Mouse (Mus musculus) heart, adult 2 months (tissue): ENCODE results near the gene Prpf31. TPM values are rescaled to one million over a fixed set of nuclear protein-coding genes. Genes with fewer than 3 reads are reported as not detected.

Experiments used
- DNase-seq, 2 experiments: peaks; one replicate each; pipeline ENCODE4 v3.0.0; 2021
- H3K27ac ChIP-seq: fragments of 200-600 bp; 2 replicates; pipeline ENCODE4 v1.8.1; 2022
- H3K27me3 ChIP-seq: fragments of 200-500 bp; 2 replicates; pipeline ENCODE4 v1.6.1; 2012; ENCODE audit warnings: mild to moderate bottlenecking, low read length, inconsistent platforms, mixed read lengths; ENCODE audit not compliant: control insufficient read depth, insufficient read depth
- H3K36me3 ChIP-seq: fragments of 200-500 bp; 2 replicates; pipeline ENCODE4 v1.6.1; 2012; ENCODE audit warnings: low read length, inconsistent platforms; ENCODE audit not compliant: control insufficient read depth, insufficient read depth
- H3K4me1 ChIP-seq: fragments of 200-500 bp; 2 replicates; pipeline ENCODE4 v1.6.1; 2011; ENCODE audit warnings: low read length; ENCODE audit not compliant: control insufficient read depth, insufficient read depth
- H3K4me3 ChIP-seq: fragments of 200-600 bp; 2 replicates; pipeline ENCODE4 v1.8.1; 2022
- H3K79me2 ChIP-seq: fragments of 200-500 bp; replicated peaks from 2 replicates; pipeline ENCODE4 v1.6.1; 2012; ENCODE audit warnings: mild to moderate bottlenecking, inconsistent platforms, low read length, moderate library complexity, mixed read lengths; ENCODE audit not compliant: control insufficient read depth, insufficient read depth
- H3K9ac ChIP-seq: fragments of 200-500 bp; 2 replicates; pipeline ENCODE4 v1.6.1; 2012; ENCODE audit warnings: low read depth, mild to moderate bottlenecking, control low read depth, inconsistent platforms, low read length, mixed read lengths
- CTCF ChIP-seq: fragments of 200-600 bp; IDR thresholded peaks from 2 replicates; pipeline ENCODE4 v1.8.1; 2022; ENCODE audit warnings: antibody characterized with exemption, mild to moderate bottlenecking, moderate library complexity
- EP300 ChIP-seq: fragments of 200-500 bp; IDR thresholded peaks from 2 replicates; pipeline ENCODE4 v1.6.1; 2011; ENCODE audit warnings: low read depth, low read length, control low read depth; ENCODE audit not compliant: insufficient read depth
- POLR2A ChIP-seq: fragments of 200-500 bp; IDR thresholded peaks from 2 replicates; pipeline ENCODE4 v1.6.1; 2011; ENCODE audit warnings: mild to moderate bottlenecking, low read depth, low read length, control low read depth; ENCODE audit not compliant: insufficient read depth
- WGBS: fragments of 180-500 bp; shearing (Covaris S2); methylation state at CpG from one replicate; pipeline ENCODE4 v1.1.7; 2018; 5-methylcytosine and 5-hydroxymethylcytosine counted together
- intact Hi-C: fragments of 180-260 bp; cut with DNase I; formaldehyde crosslinking; loops from one replicate; pipeline ENCODE4 v1.15.1; 2025
- microRNA-seq, 2 experiments: library from miRNA; unstranded; fragments of <30 nt; microRNA quantifications; one replicate each; pipeline ENCODE4 v1.2.0; 2021
- polyA plus RNA-seq: library from polyadenylated mRNA; depleted of rRNA; stranded (reverse); fragments of >200 nt; gene quantifications from 2 replicates; pipeline ENCODE4 v1.2.3, GENCODE M21; 2012; rRNA removed
- total RNA-seq, 2 experiments: library from RNA; stranded (reverse); gene quantifications; 2 replicates each; pipeline ENCODE4 v1.2.3; 2021

Gene Prpf31
- total and polyA plus RNA-seq, 3 experiments = 21.5 to 24.4 (median 24.1) TPM

DNA sequence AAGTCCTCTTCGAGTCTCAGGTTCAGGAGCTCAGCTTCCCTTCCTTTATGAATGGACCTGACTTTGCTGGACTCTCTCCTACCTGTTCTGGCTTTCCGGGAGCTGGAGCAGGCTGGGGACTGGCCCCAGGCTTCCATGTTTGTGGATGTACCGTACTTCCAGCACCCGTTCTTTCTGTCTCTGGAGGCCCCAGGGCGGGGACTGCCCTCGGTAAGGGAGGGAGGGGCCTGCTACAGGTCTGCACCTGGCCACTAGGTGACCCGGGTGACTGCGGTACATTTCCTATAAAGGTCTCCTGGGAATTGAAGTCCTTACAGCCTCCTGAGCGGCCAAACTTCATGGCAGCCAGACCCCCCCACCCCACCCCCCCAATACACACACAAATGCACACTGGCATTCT, 47.6 kb downstream of the Prpf31 start, which contains the start of gene Tmc4:
Tmc4 (minus strand) TSS at position 212 of the 400 bp plus-strand sequence.
- Histone ChIP-seq H3K27me3 (no peaks in the 10 kb centered on the region), H3K36me3 (no peaks in the 10 kb centered on the region), H3K4me1 (no peaks in the 10 kb centered on the region), H3K9ac (no peak within 1 kb of the TSS), H3K79me2 (no peaks in the 10 kb centered on the region), H3K4me3 (no peak within 1 kb of the TSS), H3K27ac (no peak within 1 kb of the TSS)
- intact Hi-C loops = loop anchor here (5.0 kb wide), 1 partner anchor 70 kb away; no protein-coding TSS in a partner anchor
- DNase-seq = no peak
- 60% methylated on average over 9 of the region's 9 CpGs for WGBS
- TF ChIP-seq POLR2A (no peak), CTCF (no peak), EP300 (no peak)

DNA sequence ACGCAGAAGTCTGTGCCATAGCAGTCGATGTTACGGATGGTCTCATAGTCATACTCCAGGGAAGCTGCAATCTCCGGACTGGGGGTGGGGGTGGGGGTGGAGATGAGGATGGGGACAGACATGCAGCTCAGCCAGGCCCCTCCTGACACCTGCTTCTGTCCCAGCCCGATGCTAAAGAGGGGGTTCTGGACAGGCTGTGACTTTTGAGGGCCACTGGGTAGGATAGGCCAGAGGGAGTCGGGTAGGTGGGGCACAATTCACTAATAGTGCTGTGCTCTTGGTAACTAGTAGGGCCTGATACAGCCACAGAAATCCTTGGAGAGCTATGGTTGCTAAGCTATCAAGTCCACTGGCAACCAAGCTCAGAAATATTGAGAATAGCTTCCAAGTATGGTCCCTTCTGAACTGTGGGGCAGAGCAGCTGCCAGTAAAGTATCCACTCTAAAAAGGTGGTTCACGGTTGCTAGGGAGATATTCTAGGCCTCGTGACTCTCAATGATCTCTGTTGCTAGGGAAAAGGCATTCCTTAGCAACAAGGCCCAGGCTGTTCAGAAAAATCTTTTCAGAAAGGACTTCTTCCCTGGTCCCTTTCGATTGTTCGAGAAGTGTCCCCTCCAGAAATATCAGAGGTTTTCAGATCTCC, 54.2 kb downstream of the Prpf31 start:
- TF ChIP-seq POLR2A (no peak), CTCF (no peak), EP300 (no peak)
- H3K9ac ChIP-seq = no peak overlapping the region
- WGBS = 87% methylated on average over 10 of the region's 10 CpGs
- no peaks in the 10 kb centered on the region for H3K27me3 ChIP-seq
- H3K79me2 ChIP-seq = no peaks in the 10 kb centered on the region
- no peak for DNase-seq
- H3K27ac ChIP-seq = no peak overlapping the region
- intact Hi-C loops = no loop called here
- no peaks in the 10 kb centered on the region for H3K36me3 ChIP-seq
- no peak overlapping the region for H3K4me3 ChIP-seq
- no peaks in the 10 kb centered on the region for H3K4me1 ChIP-seq

DNA sequence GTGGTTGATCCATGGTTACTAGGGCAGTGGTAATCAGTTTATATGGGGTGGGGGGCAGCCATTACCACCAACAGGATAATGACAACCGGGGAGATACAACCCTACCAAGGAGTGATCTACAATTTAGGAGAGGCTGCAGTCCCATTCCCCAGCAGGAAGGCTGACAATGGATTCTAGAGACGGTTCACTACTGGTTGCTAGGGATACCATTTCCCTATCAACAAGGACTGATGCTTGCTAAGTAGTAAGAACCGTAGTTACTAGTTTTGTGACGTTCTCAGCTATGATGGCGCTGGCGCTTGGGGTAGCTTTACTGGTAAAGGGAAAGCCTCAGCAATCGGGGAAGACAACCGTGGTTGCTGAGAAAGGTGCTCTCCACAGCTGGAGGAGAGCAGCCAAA, 54.9 kb downstream of the Prpf31 start:
- WGBS = 88% methylated on average over 8 of the region's 8 CpGs
- no peak overlapping the region for H3K4me3 ChIP-seq
- no peak overlapping the region for H3K9ac ChIP-seq
- H3K4me1 ChIP-seq = no peaks in the 10 kb centered on the region
- H3K36me3 ChIP-seq = no peaks in the 10 kb centered on the region
- no peaks in the 10 kb centered on the region for H3K27me3 ChIP-seq
- H3K27ac ChIP-seq = no peak overlapping the region
- no peak for DNase-seq
- TF ChIP-seq POLR2A (no peak), EP300 (no peak), CTCF (no peak)
- no peaks in the 10 kb centered on the region for H3K79me2 ChIP-seq
- intact Hi-C loops = no loop called here

DNA sequence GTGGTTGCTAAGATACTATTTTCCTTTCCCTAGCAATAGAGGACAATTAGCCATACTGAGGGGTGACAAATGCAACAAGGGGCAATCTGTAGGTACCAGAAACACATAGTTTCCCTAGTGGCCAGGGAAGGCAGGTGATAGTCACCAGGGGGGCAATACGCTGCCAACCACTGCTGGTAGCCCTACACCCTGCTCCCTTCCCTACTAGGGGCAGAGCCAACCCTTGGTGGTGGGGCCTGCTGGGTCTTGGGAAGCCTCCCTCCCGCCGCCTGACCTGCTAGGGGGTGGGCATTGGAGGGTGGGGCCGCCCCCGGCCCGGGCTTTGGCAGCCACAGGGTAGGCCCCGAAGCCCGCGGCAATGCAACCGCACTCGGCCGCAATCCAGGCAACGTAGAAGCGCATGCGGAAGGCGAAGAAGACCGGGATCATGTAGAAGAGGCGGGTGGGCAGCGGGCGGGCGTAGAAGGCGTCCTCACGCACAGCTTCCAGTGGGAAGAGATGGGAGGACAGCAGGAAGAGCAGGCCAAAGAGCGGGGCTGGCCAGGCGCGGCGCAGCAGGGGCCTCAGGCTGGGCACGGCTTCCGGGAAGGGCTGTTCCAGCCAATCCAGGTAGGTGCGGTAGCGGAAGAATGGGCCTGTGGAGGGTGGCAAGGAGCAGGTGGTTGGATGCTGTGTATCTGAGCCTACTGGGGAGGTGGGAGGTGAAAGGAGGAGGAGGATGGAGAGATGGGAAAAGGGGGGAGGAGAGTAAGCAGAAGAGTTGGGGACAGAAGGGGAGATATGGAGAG, 55.8 kb downstream of the Prpf31 start:
- H3K27me3 ChIP-seq = no peaks in the 10 kb centered on the region
- no peak overlapping the region for H3K9ac ChIP-seq
- no peaks in the 10 kb centered on the region for H3K79me2 ChIP-seq
- DNase-seq = no peak
- H3K36me3 ChIP-seq = no peaks in the 10 kb centered on the region
- no peak for TF ChIP-seq POLR2A
- TF ChIP-seq CTCF = no peak
- no peak overlapping the region for H3K4me3 ChIP-seq
- WGBS = 90% methylated on average over 31 of the region's 31 CpGs
- H3K4me1 ChIP-seq = no peaks in the 10 kb centered on the region
- H3K27ac ChIP-seq = no peak overlapping the region
- intact Hi-C loops = no loop called here

DNA sequence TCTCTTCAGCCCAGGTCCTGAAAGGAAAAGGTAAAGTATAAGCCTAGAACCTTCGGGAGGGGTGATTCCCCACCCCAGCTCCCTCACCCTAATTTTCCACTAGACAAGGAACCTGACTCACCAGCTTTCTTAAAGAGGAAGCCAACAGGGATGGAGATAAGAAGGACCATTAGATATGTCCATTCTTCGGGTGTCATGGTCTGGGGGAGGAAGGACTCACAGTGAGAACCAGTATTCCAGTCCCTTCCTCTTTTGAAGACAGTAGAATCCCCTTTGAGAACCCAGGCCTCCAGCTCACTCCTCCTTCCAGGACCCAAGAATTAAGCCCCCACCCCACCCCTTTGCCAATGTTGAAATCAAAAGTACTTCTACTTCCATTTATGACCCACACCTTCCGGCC, 62.1 kb downstream of the Prpf31 start:
- Histone ChIP-seq H3K79me2 (no peaks in the 10 kb centered on the region), H3K9ac (peak overlapping the region; percentile 92; the same call in 1 of the 2 replicates), H3K27me3 (no peaks in the 10 kb centered on the region), H3K36me3 (no peaks in the 10 kb centered on the region; the same call in 1 of the 2 replicates), H3K27ac (peak overlapping the region; percentile 97), H3K4me1 (no peaks in the 10 kb centered on the region; the same call in 1 of the 2 replicates), H3K4me3 (peak overlapping the region; percentile 72)
- DNase-seq = no peak
- no peak for TF ChIP-seq POLR2A
- intact Hi-C loops = loop anchor here (1.0 to 10.0 kb wide), 5 partner anchors 27 to 995 kb away; partner anchors contain the start of genes Cnot3, Hspbp1, Leng1 and Leng8
- 28% methylated on average over 3 of the region's 3 CpGs for WGBS

Small RNA genes lying within 50 kb of the gene (microRNA-seq; reads per million reads assigned to microRNA genes)
- 0 reads per million in 2 experiments for gene Gm25100
- gene Mir3572 = 2.8 to 3.5 reads per million in 2 experiments

Other genes starting within 250 kb of the Prpf31 start
- gene Cacng8, start 239.3 kb upstream of the Prpf31 start, total RNA-seq = not detected
- not detected in 2 replicates for gene Cacng8, start 239.3 kb upstream of the Prpf31 start, polyA plus RNA-seq
- 1 to 10 TPM; 1.9 to 2.5 TPM for gene Cacng6, start 205.8 kb upstream of the Prpf31 start, total RNA-seq
- 0.78 and 3.3 TPM in 2 replicates for gene Cacng6, start 205.8 kb upstream of the Prpf31 start, polyA plus RNA-seq
- gene Tarm1, start 127.4 kb upstream of the Prpf31 start, total RNA-seq = not detected
- gene Tarm1, start 127.4 kb upstream of the Prpf31 start, polyA plus RNA-seq = 0.16 and 0.20 TPM in 2 replicates
- gene Oscar, start 13.8 kb upstream of the Prpf31 start, total RNA-seq = under 1 TPM in 1 of 2 experiments, not detected in 1; 0.21 TPM
- gene Oscar, start 13.8 kb upstream of the Prpf31 start, polyA plus RNA-seq = 0.45 and 0.91 TPM in 2 replicates
- 1,000 to 10,000 TPM; 1,765 to 2,117 TPM for gene Ndufa3, start 12.6 kb upstream of the Prpf31 start, total RNA-seq
- gene Ndufa3, start 12.6 kb upstream of the Prpf31 start, polyA plus RNA-seq = 956 and 1,299 TPM in 2 replicates
- 10 to 100 TPM; 16.9 to 21.1 TPM for gene Tfpt, start 56 bp upstream of the Prpf31 start, total RNA-seq
- gene Tfpt, start 56 bp upstream of the Prpf31 start, polyA plus RNA-seq = 8.0 and 8.8 TPM in 2 replicates
- 10 to 100 TPM; 22.1 to 23.1 TPM for gene Cnot3, start 15.3 kb downstream of the Prpf31 start, total RNA-seq
- 20.3 and 33.2 TPM in 2 replicates for gene Cnot3, start 15.3 kb downstream of the Prpf31 start, polyA plus RNA-seq
- gene Leng1, start 35.9 kb downstream of the Prpf31 start, total RNA-seq = 10 to 100 TPM; 11.8 to 12.8 TPM
- 4.8 and 5.9 TPM in 2 replicates for gene Leng1, start 35.9 kb downstream of the Prpf31 start, polyA plus RNA-seq
- gene Tmc4, start 47.6 kb downstream of the Prpf31 start, total RNA-seq = 1 to 10 TPM; 1.4 to 2.1 TPM
- 3.3 and 4.9 TPM in 2 replicates for gene Tmc4, start 47.6 kb downstream of the Prpf31 start, polyA plus RNA-seq
- gene Tsen34, start 62.9 kb downstream of the Prpf31 start, total RNA-seq = 10 to 100 TPM; 60.0 to 66.6 TPM
- 80.8 and 82.3 TPM in 2 replicates for gene Tsen34, start 62.9 kb downstream of the Prpf31 start, polyA plus RNA-seq
- gene Mboat7, start 63.5 kb downstream of the Prpf31 start, total RNA-seq = 10 to 100 TPM; 19.2 to 19.7 TPM
- gene Mboat7, start 63.5 kb downstream of the Prpf31 start, polyA plus RNA-seq = 24.9 and 25.0 TPM in 2 replicates
- gene Rps9, start 74.0 kb downstream of the Prpf31 start, total RNA-seq = 100 to 1,000 TPM; 584 to 688 TPM
- 761 and 901 TPM in 2 replicates for gene Rps9, start 74.0 kb downstream of the Prpf31 start, polyA plus RNA-seq
- gene Pirb, start 90.4 kb downstream of the Prpf31 start, total RNA-seq = 1 to 10 TPM; 2.2 to 2.4 TPM
- 5.7 and 6.7 TPM in 2 replicates for gene Pirb, start 90.4 kb downstream of the Prpf31 start, polyA plus RNA-seq
- under 1 TPM; 0.27 to 0.29 TPM for gene Gm15448, start 195.7 kb downstream of the Prpf31 start, total RNA-seq
- gene Gm15448, start 195.7 kb downstream of the Prpf31 start, polyA plus RNA-seq = 0.39 TPM in 1 of 2 replicates, not detected in the other
- under 1 TPM; 0.10 to 0.80 TPM for gene Pira2, start 215.1 kb downstream of the Prpf31 start, total RNA-seq
- 0.29 and 0.57 TPM in 2 replicates for gene Pira2, start 215.1 kb downstream of the Prpf31 start, polyA plus RNA-seq